Mouse (Mus musculus): ENCODE measurements around the gene Setd3. TPM values are rescaled to one million over a fixed set of nuclear protein-coding genes. Genes with fewer than 3 reads are reported as not detected.
A peak's percentile ranks its signal among the peaks of the same experiment; 100 is the strongest.

Gene Setd3
- 49.4 and 77.7 TPM in 2 replicates for polyA plus RNA-seq (2014; fragmentation: Nextera tagmentation; extraction: Ambion mirVana)

- Histone ChIP-seq H3K36me3 (ENCODE audit: control insufficient read depth, insufficient read depth, low read length) (peaks cover 20% of the 10 kb centered on the region), H3K4me3 (ENCODE audit: low read length) (peak within 1 kb of the TSS; percentile 98), H3K27ac (ENCODE audit: low read depth, low read length) (peak within 1 kb of the TSS; percentile 74), H3K9ac (ENCODE audit: low read depth, low read length) (peak within 1 kb of the TSS; percentile 97), H3K9me3 (ENCODE audit: control insufficient read depth, low read length) (no peaks in the 10 kb centered on the region), H3K27me3 (ENCODE audit: control insufficient read depth, insufficient read depth, low read length) (no peaks in the 10 kb centered on the region), H3K4me2 (replicated peaks; ENCODE audit: low read depth, low read length) (peak within 1 kb of the TSS; percentile 86), H3K4me1 (ENCODE audit: control insufficient read depth, insufficient read depth, low read length) (peaks cover 27% of the 10 kb centered on the region)
- WGBS = 0% methylated on average over 3 of the region's 9 CpGs
- no peak for ATAC-seq (ENCODE audit: low FRiP score, low TSS enrichment)
These were observed at the start of gene Setd3 for GRCm38 (mm10) chr12:108179246-108179320. Gene Setd3, minus strand, starts transcription at chr12:108179314.

GRCm38 (mm10) chr12:108227527-108227926 lies 48.4 kb upstream of the Setd3 start:
- no peak overlapping the region for H3K9ac ChIP-seq (ENCODE audit: low read depth, low read length)
- no peak overlapping the region for H3K27ac ChIP-seq (ENCODE audit: low read depth, low read length)
- no peak overlapping the region for H3K4me2 ChIP-seq (replicated peaks; ENCODE audit: low read depth, low read length)
- H3K27me3 ChIP-seq (ENCODE audit: control insufficient read depth, insufficient read depth, low read length) = no peaks in the 10 kb centered on the region
- H3K4me3 ChIP-seq (ENCODE audit: low read length) = no peak overlapping the region
- WGBS = 82% methylated on average over 16 of the region's 16 CpGs
- no peak for ATAC-seq (ENCODE audit: low FRiP score, low TSS enrichment)
- H3K36me3 ChIP-seq (ENCODE audit: control insufficient read depth, insufficient read depth, low read length) = no peaks in the 10 kb centered on the region
- H3K9me3 ChIP-seq (ENCODE audit: control insufficient read depth, low read length) = no peaks in the 10 kb centered on the region
- H3K4me1 ChIP-seq (ENCODE audit: control insufficient read depth, insufficient read depth, low read length) = peaks cover 36% of the 10 kb centered on the region; the same call in 1 of the 2 replicates

GRCm38 (mm10) chr12:108226941-108227340 lies 47.8 kb upstream of the Setd3 start:
- Histone ChIP-seq H3K36me3 (ENCODE audit: control insufficient read depth, insufficient read depth, low read length) (no peaks in the 10 kb centered on the region), H3K4me2 (replicated peaks; ENCODE audit: low read depth, low read length) (no peak overlapping the region), H3K4me1 (ENCODE audit: control insufficient read depth, insufficient read depth, low read length) (peaks cover 31% of the 10 kb centered on the region; the same call in 1 of the 2 replicates), H3K27me3 (ENCODE audit: control insufficient read depth, insufficient read depth, low read length) (no peaks in the 10 kb centered on the region), H3K27ac (ENCODE audit: low read depth, low read length) (no peak overlapping the region), H3K4me3 (ENCODE audit: low read length) (no peak overlapping the region), H3K9me3 (ENCODE audit: control insufficient read depth, low read length) (no peaks in the 10 kb centered on the region), H3K9ac (ENCODE audit: low read depth, low read length) (no peak overlapping the region)
- WGBS = 77% methylated on average over 12 of the region's 12 CpGs
- no peak for ATAC-seq (ENCODE audit: low FRiP score, low TSS enrichment)

GRCm38 (mm10) chr12:108226216-108226615 lies 47.1 kb upstream of the Setd3 start:
- Histone ChIP-seq H3K27me3 (ENCODE audit: control insufficient read depth, insufficient read depth, low read length) (no peaks in the 10 kb centered on the region), H3K27ac (ENCODE audit: low read depth, low read length) (no peak overlapping the region), H3K9ac (ENCODE audit: low read depth, low read length) (no peak overlapping the region), H3K4me2 (replicated peaks; ENCODE audit: low read depth, low read length) (no peak overlapping the region), H3K4me3 (ENCODE audit: low read length) (no peak overlapping the region), H3K36me3 (ENCODE audit: control insufficient read depth, insufficient read depth, low read length) (no peaks in the 10 kb centered on the region), H3K4me1 (ENCODE audit: control insufficient read depth, insufficient read depth, low read length) (peaks cover 34% of the 10 kb centered on the region; the same call in 1 of the 2 replicates), H3K9me3 (ENCODE audit: control insufficient read depth, low read length) (no peaks in the 10 kb centered on the region)
- 75% methylated on average over 13 of the region's 13 CpGs for WGBS
- no peak for ATAC-seq (ENCODE audit: low FRiP score, low TSS enrichment)

- H3K4me1 ChIP-seq (ENCODE audit: control insufficient read depth, insufficient read depth, low read length) = peaks cover 35% of the 10 kb centered on the region; the same call in 1 of the 2 replicates
These were observed 46.7 kb upstream of the Setd3 start for GRCm38 (mm10) chr12:108225781-108226180.

GRCm38 (mm10) chr12:108223357-108223756 lies 44.2 kb upstream of the Setd3 start:
- Histone ChIP-seq H3K36me3 (ENCODE audit: control insufficient read depth, insufficient read depth, low read length) (no peaks in the 10 kb centered on the region), H3K4me3 (ENCODE audit: low read length) (no peak overlapping the region), H3K9me3 (ENCODE audit: control insufficient read depth, low read length) (no peaks in the 10 kb centered on the region), H3K4me2 (replicated peaks; ENCODE audit: low read depth, low read length) (no peak overlapping the region), H3K4me1 (ENCODE audit: control insufficient read depth, insufficient read depth, low read length) (peaks cover 41% of the 10 kb centered on the region; the same call in 1 of the 2 replicates), H3K27ac (ENCODE audit: low read depth, low read length) (no peak overlapping the region), H3K9ac (ENCODE audit: low read depth, low read length) (no peak overlapping the region), H3K27me3 (ENCODE audit: control insufficient read depth, insufficient read depth, low read length) (no peaks in the 10 kb centered on the region)
- no peak for ATAC-seq (ENCODE audit: low FRiP score, low TSS enrichment)
- WGBS = 36% methylated on average over 8 of the region's 8 CpGs

More at GRCm38 (mm10) chr12:108225781-108226180, 46.7 kb upstream of the Setd3 start:
- no peaks in the 10 kb centered on the region for H3K36me3 ChIP-seq (ENCODE audit: control insufficient read depth, insufficient read depth, low read length)
- no peak for ATAC-seq (ENCODE audit: low FRiP score, low TSS enrichment)
- H3K9ac ChIP-seq (ENCODE audit: low read depth, low read length) = no peak overlapping the region
- 66% methylated on average over 7 of the region's 7 CpGs for WGBS
- no peak overlapping the region for H3K4me3 ChIP-seq (ENCODE audit: low read length)
- H3K27ac ChIP-seq (ENCODE audit: low read depth, low read length) = no peak overlapping the region
- no peaks in the 10 kb centered on the region for H3K9me3 ChIP-seq (ENCODE audit: control insufficient read depth, low read length)
- no peaks in the 10 kb centered on the region for H3K27me3 ChIP-seq (ENCODE audit: control insufficient read depth, insufficient read depth, low read length)
- H3K4me2 ChIP-seq (replicated peaks; ENCODE audit: low read depth, low read length) = no peak overlapping the region

GRCm38 (mm10) chr12:108221712-108222111 lies 42.6 kb upstream of the Setd3 start:
- Histone ChIP-seq H3K4me3 (ENCODE audit: low read length) (no peak overlapping the region), H3K27me3 (ENCODE audit: control insufficient read depth, insufficient read depth, low read length) (no peaks in the 10 kb centered on the region), H3K9ac (ENCODE audit: low read depth, low read length) (no peak overlapping the region), H3K4me1 (ENCODE audit: control insufficient read depth, insufficient read depth, low read length) (peaks cover 41% of the 10 kb centered on the region; the same call in 1 of the 2 replicates), H3K36me3 (ENCODE audit: control insufficient read depth, insufficient read depth, low read length) (no peaks in the 10 kb centered on the region), H3K4me2 (replicated peaks; ENCODE audit: low read depth, low read length) (no peak overlapping the region), H3K9me3 (ENCODE audit: control insufficient read depth, low read length) (no peaks in the 10 kb centered on the region), H3K27ac (ENCODE audit: low read depth, low read length) (no peak overlapping the region)
- ATAC-seq (ENCODE audit: low FRiP score, low TSS enrichment) = no peak
- 87% methylated on average over 7 of the region's 7 CpGs for WGBS

GRCm38 (mm10) chr12:108221206-108221605 lies 42.1 kb upstream of the Setd3 start:
- 54% methylated on average over 10 of the region's 10 CpGs for WGBS
- no peaks in the 10 kb centered on the region for H3K9me3 ChIP-seq (ENCODE audit: control insufficient read depth, low read length)
- H3K27me3 ChIP-seq (ENCODE audit: control insufficient read depth, insufficient read depth, low read length) = no peaks in the 10 kb centered on the region
- H3K9ac ChIP-seq (ENCODE audit: low read depth, low read length) = no peak overlapping the region
- H3K36me3 ChIP-seq (ENCODE audit: control insufficient read depth, insufficient read depth, low read length) = no peaks in the 10 kb centered on the region
- no peak overlapping the region for H3K4me3 ChIP-seq (ENCODE audit: low read length)
- ATAC-seq (ENCODE audit: low FRiP score, low TSS enrichment) = peak; percentile 28; the same call in 1 of the 2 replicates
- H3K4me1 ChIP-seq (ENCODE audit: control insufficient read depth, insufficient read depth, low read length) = peaks cover 41% of the 10 kb centered on the region; the same call in 1 of the 2 replicates
- no peak overlapping the region for H3K27ac ChIP-seq (ENCODE audit: low read depth, low read length)
- H3K4me2 ChIP-seq (replicated peaks; ENCODE audit: low read depth, low read length) = no peak overlapping the region

- H3K9ac ChIP-seq (ENCODE audit: low read depth, low read length) = no peak overlapping the region
- H3K4me3 ChIP-seq (ENCODE audit: low read length) = no peak overlapping the region
- no peaks in the 10 kb centered on the region for H3K9me3 ChIP-seq (ENCODE audit: control insufficient read depth, low read length)
- WGBS = 70% methylated on average over 12 of the region's 12 CpGs
- H3K27me3 ChIP-seq (ENCODE audit: control insufficient read depth, insufficient read depth, low read length) = no peaks in the 10 kb centered on the region
- peak; percentile 16; the same call in 1 of the 2 replicates for ATAC-seq (ENCODE audit: low FRiP score, low TSS enrichment)
- H3K27ac ChIP-seq (ENCODE audit: low read depth, low read length) = no peak overlapping the region
- no peaks in the 10 kb centered on the region for H3K36me3 ChIP-seq (ENCODE audit: control insufficient read depth, insufficient read depth, low read length)
- H3K4me1 ChIP-seq (ENCODE audit: control insufficient read depth, insufficient read depth, low read length) = peaks cover 41% of the 10 kb centered on the region; the same call in 1 of the 2 replicates
- no peak overlapping the region for H3K4me2 ChIP-seq (replicated peaks; ENCODE audit: low read depth, low read length)
These were observed 41.5 kb upstream of the Setd3 start for GRCm38 (mm10) chr12:108220621-108221020.

Data from kidney, embryonic 14.5 days (tissue).